Mouse (Mus musculus): Measurements from ENCODE around the gene Higd1c.
"Not testable (repeated sequence)": the region's sequence is repeated elsewhere in the genome, so short reads cannot be mapped to it uniquely, and the experiment has no call there.

Higd1c gene

GRCm38 (mm10) chr15:100364242-100364641, at the start of gene Higd1c:
Gene Higd1c (plus strand): TSS chr15:100364542.
- DNase-seq (ENCODE audit: low read depth), result no peak

DNA sequence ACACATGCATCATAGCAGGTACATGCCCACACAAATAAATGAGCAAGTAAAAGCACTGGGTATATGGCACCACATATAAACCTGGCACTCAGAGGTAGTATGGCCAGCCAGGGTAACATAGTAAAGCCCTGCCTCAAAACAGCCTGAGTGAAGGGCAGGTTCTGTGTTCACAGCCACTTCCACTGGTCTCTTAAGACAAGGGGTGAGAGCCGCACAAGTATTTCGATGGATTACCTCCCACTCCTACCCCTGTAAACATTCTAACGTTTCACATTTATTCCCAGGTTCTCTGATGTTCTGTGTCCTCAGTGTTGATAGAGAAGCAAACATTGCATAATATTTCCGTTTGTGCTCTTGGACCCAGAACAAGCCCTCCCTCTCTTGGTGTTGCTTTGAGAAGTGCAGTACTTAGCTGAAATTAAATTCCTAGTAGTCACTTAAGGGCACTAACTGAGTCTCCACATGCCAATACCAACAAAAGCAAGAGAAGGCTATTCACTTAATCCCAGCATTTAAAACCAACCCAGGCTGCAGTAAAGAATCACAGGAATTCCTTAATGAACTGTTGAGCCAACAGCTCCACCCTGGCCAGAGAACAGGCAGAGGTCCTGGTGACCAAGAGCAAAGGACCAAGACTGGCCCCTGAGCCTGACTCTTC, 46.2 kb upstream of the Higd1c start:
- DNase-seq (ENCODE audit: low read depth), result peak; percentile 12

DNA sequence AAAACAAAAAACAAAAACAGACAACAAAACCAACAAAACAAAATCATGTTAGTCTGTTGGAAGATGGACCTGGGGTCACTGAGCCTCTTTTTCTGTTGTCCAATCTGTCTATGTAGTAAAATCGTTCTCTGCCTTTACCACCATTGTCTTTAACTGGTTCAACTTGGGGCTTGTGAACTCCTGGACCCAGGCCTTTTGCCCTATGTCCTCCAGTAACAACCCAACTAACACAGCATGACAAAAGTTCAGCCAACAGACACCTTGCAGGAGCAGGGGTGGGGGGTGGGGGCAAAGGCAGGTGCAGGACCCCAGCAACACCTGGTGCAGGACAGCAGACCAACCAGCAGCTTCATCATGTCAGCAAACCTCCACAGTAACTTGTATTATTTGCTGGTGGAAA, 44.5 kb upstream of the Higd1c start:
- no peak for DNase-seq (ENCODE audit: low read depth)

DNA sequence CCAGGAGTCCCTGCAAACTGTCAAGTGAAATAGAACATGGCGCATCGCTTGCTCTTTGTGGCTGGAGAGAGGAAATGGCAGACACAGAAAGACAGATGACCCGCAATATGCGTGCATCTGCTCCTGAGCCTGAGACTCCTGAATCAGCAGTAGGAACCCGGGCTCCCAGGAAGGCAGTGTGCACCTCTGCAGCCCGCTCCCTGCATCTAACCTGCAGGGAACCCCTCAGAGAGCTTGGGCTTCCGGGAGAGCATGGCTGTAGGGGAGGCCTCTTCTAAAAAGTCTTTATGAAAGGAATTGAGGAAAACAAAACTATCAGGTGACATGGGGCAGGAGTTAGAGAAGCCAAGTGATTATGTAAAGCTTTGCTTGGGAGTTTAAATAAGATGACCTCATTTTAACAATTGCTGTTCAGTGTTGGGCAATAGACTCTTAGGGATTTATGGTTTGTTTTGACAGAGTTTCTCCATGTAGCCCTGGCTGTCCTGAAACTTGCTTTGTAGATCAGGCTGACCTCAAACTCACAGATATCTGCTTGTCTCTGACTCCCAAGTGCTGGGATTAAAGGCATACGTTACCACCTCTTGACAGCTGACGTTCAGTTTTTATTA, 43.9 kb upstream of the Higd1c start:
- peak; percentile 74 for DNase-seq (ENCODE audit: low read depth)

DNA sequence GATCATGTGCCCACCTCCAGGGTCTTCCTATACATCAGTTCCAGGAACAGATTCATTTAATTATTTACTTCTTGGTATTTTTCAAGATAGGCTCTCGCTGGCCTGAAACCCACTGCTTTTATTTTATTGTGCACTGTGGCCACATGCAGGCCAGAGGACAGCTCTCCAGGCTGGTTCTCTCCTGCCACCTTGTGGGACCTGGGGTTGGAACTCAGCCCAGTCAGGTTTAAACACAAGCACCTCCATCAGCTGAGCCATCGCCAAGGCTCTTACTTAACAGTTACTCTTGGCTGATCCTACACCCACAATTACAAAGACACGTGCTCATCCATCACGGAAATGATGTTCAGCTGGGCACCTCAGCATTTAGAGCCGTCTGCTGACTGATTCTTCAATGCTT, 43.2 kb upstream of the Higd1c start:
- peak; percentile 74 for DNase-seq (ENCODE audit: low read depth)

DNA sequence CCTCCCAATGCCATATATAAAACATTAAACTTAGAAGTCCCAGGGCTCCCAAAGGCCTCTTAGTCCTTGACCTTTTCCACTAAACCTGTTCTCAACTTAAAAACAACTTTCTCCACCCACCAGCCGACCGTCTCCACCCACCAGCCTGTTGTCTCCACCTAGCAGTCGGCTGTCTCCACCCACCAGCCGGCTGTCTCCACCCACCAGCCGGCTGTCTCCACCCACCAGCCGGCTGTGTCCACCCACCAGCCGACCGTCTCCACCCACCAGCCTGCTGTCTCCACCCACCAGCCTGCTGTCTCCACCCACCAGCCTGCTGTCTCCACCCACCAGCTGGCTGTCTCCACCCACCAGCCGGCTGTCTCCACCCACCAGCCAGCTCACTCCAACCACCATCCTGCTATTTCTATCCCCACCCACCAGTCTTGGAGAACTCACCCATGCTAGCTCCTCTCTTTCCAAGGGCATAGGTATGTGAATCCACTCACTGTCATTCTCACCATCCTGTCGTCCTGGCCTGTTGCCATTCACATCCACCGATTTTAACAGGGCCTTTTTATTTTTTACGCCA, 40.2 kb upstream of the Higd1c start:
- DNase-seq (ENCODE audit: low read depth), result peak; percentile 55

DNA sequence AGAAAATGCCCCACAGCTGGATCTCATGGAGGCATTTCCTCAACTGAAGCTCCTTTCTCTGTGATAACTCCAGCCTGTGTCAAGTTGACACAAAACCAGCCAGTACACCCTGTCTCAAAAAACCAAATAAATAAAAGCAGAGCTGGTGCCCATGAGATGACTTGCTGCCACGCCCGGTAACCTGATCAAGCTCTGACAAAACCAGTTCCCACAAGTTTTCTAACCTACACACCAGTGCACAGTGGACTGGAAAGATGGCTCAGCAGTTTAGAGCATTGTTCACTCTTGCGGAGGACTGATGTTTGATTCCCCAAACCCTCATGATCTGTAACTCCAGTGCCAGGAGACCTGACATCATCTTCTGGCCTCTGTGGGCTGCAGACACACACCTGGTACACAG, 39.1 kb upstream of the Higd1c start:
- DNase-seq (ENCODE audit: low read depth), result peak; percentile 2

DNA sequence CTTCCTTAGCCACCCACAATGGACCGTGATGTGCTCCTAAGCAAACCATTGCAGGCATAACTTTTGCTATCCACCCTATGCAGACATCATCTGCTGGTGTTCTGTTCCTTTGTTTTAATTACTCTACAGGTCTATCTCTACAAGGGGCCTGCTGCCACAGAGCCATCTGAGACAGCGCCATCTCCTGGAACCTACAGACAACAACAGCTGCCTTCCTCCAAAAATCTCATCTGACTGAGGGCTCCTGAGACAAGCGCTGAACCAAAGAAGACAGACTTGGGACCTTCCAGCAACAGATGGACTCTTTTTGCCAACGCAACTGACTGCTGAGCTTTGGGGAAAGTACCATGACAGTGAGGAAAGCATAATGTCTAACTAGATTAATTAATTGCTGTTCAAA, 36.3 kb upstream of the Higd1c start:
- peak; percentile 1 for DNase-seq (ENCODE audit: low read depth)

- not testable (repeated sequence) for DNase-seq (ENCODE audit: low read depth)
Observed at GRCm38 (mm10) chr15:100329336-100329735, 35.0 kb upstream of the Higd1c start.

DNA sequence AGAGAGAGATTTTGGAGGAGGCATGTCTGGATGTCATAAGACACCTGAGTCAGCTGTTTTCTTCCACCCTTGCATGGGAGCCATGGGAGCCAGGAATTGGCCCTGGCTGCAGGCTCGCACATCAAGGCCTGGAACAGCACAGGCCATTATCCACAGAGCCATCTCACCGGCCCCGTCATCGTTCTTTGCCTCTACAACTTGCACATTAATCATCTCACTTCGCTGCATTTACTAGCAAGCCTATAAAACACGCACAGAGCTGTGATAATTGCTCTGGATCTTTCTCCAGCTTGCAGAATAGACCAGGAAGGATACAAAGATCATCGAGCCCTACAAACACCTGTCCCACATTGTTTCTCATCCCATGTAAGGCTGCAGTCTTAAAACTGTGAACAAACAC, 33.6 kb upstream of the Higd1c start:
- DNase-seq (ENCODE audit: low read depth), result no peak

- not testable (repeated sequence) for DNase-seq (ENCODE audit: low read depth)
Observed at GRCm38 (mm10) chr15:100332077-100332961, 32.0 kb upstream of the Higd1c start.

GRCm38 (mm10) chr15:100334629-100335028, 29.7 kb upstream of the Higd1c start, which contains the start of gene Mettl7a3:
Gene Mettl7a3 (plus strand): TSS chr15:100334929.
- no peak for DNase-seq (ENCODE audit: low read depth)

- not testable (repeated sequence) for DNase-seq (ENCODE audit: low read depth)
Observed at GRCm38 (mm10) chr15:100337328-100337727, 27.0 kb upstream of the Higd1c start.

DNA sequence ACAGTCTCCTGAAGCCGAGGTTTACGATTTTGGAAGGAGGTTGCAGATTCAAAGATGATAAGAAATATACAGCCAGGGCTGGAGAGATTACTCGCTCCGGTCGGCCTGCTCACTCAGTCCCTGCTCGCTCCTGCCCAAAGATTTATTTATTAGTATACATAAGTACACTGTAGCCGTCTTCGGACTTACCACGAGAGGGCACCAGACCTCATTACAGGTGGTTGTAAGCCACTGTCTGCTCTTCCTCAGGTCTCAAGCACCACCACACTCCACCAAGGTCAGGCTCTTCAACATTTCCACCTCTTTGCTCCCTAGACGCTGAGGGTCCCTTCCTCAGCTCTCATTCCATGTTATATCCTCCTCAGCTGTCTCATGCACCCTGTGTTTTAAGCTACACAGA, 26.5 kb upstream of the Higd1c start:
- DNase-seq (ENCODE audit: low read depth), result not testable (repeated sequence)

DNA sequence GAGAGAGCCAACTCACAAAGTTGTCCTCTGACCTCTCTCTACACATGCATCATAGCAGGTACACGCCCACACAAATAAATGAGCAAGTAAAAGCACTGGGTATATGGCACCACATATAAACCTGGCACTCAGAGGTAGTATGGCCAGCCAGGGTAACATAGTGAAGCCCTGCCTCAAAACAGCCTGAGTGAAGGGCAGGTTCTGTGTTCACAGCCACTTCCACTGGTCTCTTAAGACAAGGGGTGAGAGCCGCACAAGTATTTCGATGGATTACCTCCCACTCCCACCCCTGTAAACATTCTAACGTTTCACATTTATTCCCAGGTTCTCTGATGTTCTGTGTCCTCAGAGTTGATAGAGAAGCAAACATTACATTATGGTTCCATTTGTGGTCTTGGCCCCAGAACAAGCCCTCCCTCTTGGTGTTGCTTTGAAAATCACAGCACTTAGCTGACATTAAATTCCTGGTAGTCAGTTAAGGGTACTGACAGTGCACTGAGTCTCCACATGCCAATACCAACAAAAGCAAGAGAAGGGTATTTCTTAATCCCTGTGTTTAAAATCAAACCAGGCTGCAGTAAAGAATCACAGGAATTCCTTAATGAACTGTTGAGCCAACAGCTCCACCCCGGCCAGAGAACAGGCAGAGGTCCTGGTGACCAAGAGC, 22.9 kb upstream of the Higd1c start:
- DNase-seq (ENCODE audit: low read depth), result not testable (repeated sequence)

DNA sequence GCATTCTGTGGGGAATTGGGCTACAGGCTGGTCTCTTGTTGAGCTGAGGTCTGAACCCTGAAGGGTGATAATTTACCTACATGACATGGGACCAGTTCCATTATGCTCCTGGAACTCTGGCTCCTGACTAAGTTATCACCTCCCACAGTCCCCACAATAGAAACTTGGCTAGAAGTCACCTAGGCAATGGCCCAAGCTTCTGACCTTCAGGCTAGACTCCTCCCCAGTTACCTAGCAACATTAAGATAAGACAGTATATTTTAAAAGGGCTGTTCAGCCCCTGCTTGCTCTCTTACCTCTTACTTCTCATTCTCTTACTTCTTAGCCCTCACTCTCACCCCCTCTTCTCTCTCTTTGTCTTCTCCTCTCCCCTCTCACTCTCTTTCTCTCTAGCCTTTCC, 18.9 kb upstream of the Higd1c start:
- DNase-seq (ENCODE audit: low read depth), result no peak

GRCm38 (mm10) chr15:100346761-100347160, 17.6 kb upstream of the Higd1c start:
- no peak for DNase-seq (ENCODE audit: low read depth)

GRCm38 (mm10) chr15:100349496-100349895, 14.8 kb upstream of the Higd1c start:
- peak; percentile 1 for DNase-seq (ENCODE audit: low read depth)

DNA sequence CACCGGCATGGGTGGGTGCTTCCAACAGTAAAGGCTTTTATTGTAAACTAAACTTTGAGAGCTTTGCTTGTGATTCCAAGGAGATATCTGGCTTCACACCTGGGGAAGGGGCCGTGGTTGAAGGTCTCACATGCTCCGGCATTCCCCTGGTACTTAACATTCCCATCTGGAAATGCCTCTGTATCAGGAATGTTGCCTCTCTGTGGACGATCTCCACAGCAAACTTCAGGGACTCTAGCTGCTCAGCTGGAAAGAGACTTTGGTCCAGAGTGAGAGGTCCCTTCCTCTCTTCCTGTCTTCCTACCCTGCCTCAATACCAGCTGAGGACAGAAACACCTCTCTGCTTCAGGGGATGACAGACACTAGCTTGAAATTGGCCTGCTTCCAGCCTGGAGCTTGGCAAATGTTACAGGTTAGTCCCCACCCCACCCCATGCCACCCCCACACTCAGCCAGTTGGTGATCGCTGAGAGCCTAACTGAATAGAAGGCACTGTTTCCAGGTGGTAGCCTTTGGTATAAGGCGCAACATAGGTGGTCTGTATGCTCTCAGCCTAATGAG, 12.8 kb upstream of the Higd1c start:
- DNase-seq (ENCODE audit: low read depth), result peak; percentile 2

DNA sequence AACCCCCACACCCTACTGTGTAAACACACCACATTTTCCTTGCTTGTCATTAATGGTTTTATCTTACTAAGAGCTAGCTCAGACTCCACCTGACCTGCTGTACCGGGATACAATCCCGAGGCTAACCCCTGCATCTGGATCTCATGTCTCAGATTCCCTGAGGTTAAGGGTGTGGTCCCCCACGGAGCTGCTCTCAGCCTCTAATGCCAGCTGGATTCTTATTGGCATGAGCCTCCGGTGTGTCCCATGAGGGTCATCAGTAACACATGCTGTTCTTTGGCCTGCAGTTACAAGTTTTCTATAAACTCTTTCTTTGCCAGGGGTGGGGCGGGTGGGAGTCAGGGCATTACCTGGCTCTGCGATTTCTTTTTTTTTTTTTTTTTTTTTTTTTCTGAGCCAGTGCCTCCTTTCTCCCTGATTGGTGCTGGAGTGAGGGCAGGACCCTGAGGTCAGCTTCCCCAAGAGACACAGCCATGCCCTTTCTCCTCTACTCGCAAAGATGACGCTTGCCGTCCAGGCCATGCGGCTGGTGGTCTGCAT, 11.6 kb upstream of the Higd1c start, which contains the start of the genes Methig1 and Mettl7a2:
Gene Methig1, plus strand, starts transcription at position 439 of the 540 bp plus-strand sequence.
Gene Mettl7a2, plus strand, starts transcription at position 490 of the 540 bp plus-strand sequence.
- DNase-seq (ENCODE audit: low read depth), result peak; percentile 18

- DNase-seq (ENCODE audit: low read depth), result not testable (repeated sequence)
Observed at GRCm38 (mm10) chr15:100353399-100353798, 10.9 kb upstream of the Higd1c start.

Data from NIH3T3 (cell line).